Mouse (Mus musculus): ENCODE data around the gene Slc44a4. TPM values are rescaled to one million over a fixed set of nuclear protein-coding genes. Genes with fewer than 3 reads are reported as not detected.
"Not testable (repeated sequence)": the region's sequence is repeated elsewhere in the genome, so short reads cannot be mapped to it uniquely, and the experiment has no call there.

The Slc44a4 gene
- polyA plus RNA-seq, 1 experiment, result 101 TPM

DNA sequence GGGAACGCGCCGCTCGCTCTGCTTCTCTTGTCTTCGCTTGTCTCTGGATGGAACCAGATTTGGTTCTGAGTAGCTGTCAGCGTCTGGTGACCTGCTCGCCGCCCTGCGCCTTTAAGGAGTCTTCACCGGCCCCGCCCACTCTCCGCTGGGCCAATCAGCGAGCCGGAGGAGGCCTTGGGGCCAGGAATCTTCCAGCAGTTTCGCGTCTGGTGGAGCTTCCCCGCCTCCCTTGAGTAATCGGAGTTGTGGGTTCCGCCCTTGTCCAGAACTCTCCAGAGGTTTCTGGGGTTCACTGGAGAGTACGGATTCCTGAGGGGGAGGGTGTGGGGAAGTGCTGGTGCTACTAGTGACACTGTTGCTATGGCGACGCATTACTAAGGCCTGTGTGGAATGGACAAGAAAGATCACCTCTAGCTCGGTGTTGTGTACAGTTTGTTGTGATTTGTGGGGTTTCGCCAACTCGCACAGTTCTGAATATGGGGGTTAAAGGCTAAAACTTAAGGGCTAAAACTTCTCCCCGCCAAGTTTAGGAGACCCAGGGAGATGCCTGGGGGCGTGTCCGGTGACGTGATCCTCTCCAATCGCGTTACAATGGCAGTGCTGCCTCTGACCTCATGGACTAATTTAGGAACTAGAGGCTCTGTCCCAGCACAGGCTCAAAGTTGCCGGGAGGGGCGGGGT lies 57.9 kb downstream of the Slc44a4 start, which contains the start of the genes Hspa1a and Hspa1l:
Gene Hspa1a (minus strand): TSS at position 88 of the 681 bp plus-strand sequence.
Gene Hspa1l (plus strand): TSS at position 635 of the 681 bp plus-strand sequence.
- Histone ChIP-seq H3K4me3 (ENCODE audit: low read depth, low read length) (peak within 1 kb of the TSS; percentile 62), H3K27ac (ENCODE audit: insufficient read depth, low read depth, low read length) (peak within 1 kb of the TSS; percentile 55)
- not testable (repeated sequence) for H3K4me1 ChIP-seq (ENCODE audit: control insufficient read depth, insufficient read depth, insufficient read length, low read length); H3K36me3 ChIP-seq (ENCODE audit: control insufficient read depth, insufficient read depth, low read length); H3K27me3 ChIP-seq (ENCODE audit: control insufficient read depth, insufficient read depth, low read length)
- peak; percentile 60; the same call in 1 of the 2 replicates for TF ChIP-seq POLR2A (IDR thresholded peaks at IDR 0.05; ENCODE audit: low read depth, low read length)
- 2% methylated on average over 33 of the region's 33 CpGs for WGBS

DNA sequence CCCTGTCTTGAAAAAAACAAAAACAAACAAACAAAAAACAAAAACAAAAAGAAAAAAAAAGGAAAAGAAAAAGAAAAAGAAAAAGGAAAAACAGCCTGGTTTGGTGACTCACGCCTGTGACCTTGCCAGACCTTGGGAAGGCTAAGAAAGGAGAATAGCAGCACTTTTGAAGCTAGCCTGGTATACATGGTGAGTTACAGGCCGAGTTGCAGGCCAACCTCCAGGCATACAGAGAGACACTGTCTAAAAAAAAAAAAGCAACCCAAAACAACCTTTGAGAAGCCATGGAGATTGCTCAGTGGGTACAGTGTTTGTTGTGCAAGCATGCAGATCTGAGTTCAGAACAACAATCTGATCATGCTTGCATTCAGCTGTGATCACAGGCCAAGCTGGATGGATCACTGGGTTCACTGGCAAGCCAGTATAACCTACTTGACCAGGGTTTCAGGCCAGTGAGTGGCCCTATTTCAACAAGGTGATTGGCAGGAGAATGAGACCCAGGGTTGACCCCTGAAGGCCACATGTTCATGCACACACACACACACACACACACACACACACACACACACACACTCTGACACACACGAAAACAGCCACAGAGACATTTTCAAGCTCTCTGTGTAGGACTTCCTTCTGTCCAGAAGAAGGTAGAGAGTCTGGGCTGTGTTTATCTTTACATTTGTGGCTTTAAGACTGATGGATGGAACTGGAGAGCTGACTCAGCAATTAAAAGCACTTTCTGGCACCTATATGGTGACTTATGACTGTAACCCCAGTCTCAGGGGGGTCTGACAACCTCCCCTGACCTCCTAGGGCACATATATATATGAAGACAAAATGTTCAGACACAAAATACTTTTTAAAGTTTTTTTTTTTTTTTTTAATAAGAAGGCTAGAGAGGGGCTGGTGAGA lies 61.6 kb downstream of the Slc44a4 start:
- Histone ChIP-seq H3K4me1 (ENCODE audit: control insufficient read depth, insufficient read depth, insufficient read length, low read length) (peaks cover 2% of the 10 kb centered on the region; the same call in 1 of the 2 replicates), H3K27me3 (ENCODE audit: control insufficient read depth, insufficient read depth, low read length) (no peaks in the 10 kb centered on the region), H3K4me3 (ENCODE audit: low read depth, low read length) (no peak overlapping the region), H3K36me3 (ENCODE audit: control insufficient read depth, insufficient read depth, low read length) (no peaks in the 10 kb centered on the region), H3K27ac (ENCODE audit: insufficient read depth, low read depth, low read length) (no peak overlapping the region)
- WGBS, result 91% methylated on average over 3 of the region's 3 CpGs
- no peak for TF ChIP-seq CTCF (IDR thresholded peaks at IDR 0.05; ENCODE audit: extremely low read depth, insufficient read length, insufficient replicate concordance, low read depth, low read length)

DNA sequence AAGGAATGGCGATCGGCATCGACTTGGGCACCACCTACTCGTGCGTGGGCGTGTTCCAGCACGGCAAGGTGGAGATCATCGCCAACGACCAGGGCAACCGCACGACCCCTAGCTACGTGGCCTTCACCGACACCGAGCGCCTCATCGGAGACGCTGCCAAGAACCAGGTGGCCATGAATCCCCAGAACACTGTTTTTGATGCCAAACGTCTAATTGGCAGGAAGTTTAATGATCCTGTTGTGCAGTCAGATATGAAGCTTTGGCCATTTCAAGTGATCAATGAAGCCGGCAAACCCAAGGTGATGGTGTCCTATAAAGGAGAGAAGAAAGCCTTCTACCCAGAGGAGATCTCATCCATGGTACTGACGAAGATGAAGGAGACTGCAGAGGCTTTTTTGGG lies 62.7 kb downstream of the Slc44a4 start:
- H3K4me1 ChIP-seq (ENCODE audit: control insufficient read depth, insufficient read depth, insufficient read length, low read length), result peaks cover 4% of the 10 kb centered on the region; the same call in 1 of the 2 replicates
- 96% methylated on average over 20 of the region's 20 CpGs for WGBS
- H3K27ac ChIP-seq (ENCODE audit: insufficient read depth, low read depth, low read length), result no peak overlapping the region
- no peaks in the 10 kb centered on the region for H3K36me3 ChIP-seq (ENCODE audit: control insufficient read depth, insufficient read depth, low read length)
- no peaks in the 10 kb centered on the region for H3K27me3 ChIP-seq (ENCODE audit: control insufficient read depth, insufficient read depth, low read length)
- no peak for TF ChIP-seq CTCF (IDR thresholded peaks at IDR 0.05; ENCODE audit: extremely low read depth, insufficient read length, insufficient replicate concordance, low read depth, low read length)
- no peak for TF ChIP-seq POLR2A (IDR thresholded peaks at IDR 0.05; ENCODE audit: low read depth, low read length)
- H3K4me3 ChIP-seq (ENCODE audit: low read depth, low read length), result no peak overlapping the region

DNA sequence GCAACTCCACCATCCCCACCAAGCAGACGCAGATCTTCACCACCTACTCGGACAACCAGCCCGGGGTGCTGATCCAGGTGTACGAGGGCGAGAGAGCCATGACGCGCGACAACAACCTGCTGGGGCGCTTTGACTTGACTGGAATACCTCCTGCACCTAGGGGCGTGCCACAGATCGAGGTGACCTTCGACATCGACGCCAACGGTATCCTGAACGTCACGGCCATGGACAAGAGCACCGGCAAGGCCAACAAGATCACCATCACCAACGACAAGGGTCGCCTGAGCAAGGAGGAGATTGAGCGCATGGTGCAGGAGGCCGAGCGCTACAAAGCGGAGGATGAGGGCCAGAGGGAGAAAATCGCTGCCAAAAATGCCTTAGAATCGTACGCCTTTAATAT lies 64.0 kb downstream of the Slc44a4 start:
- H3K36me3 ChIP-seq (ENCODE audit: control insufficient read depth, insufficient read depth, low read length), result no peaks in the 10 kb centered on the region
- 93% methylated on average over 27 of the region's 27 CpGs for WGBS
- H3K4me3 ChIP-seq (ENCODE audit: low read depth, low read length), result no peak overlapping the region
- no peaks in the 10 kb centered on the region for H3K27me3 ChIP-seq (ENCODE audit: control insufficient read depth, insufficient read depth, low read length)
- TF ChIP-seq POLR2A (IDR thresholded peaks at IDR 0.05; ENCODE audit: low read depth, low read length) (no peak), CTCF (IDR thresholded peaks at IDR 0.05; ENCODE audit: extremely low read depth, insufficient read length, insufficient replicate concordance, low read depth, low read length) (no peak)
- peaks cover 4% of the 10 kb centered on the region; the same call in 1 of the 2 replicates for H3K4me1 ChIP-seq (ENCODE audit: control insufficient read depth, insufficient read depth, insufficient read length, low read length)
- no peak overlapping the region for H3K27ac ChIP-seq (ENCODE audit: insufficient read depth, low read depth, low read length)

DNA sequence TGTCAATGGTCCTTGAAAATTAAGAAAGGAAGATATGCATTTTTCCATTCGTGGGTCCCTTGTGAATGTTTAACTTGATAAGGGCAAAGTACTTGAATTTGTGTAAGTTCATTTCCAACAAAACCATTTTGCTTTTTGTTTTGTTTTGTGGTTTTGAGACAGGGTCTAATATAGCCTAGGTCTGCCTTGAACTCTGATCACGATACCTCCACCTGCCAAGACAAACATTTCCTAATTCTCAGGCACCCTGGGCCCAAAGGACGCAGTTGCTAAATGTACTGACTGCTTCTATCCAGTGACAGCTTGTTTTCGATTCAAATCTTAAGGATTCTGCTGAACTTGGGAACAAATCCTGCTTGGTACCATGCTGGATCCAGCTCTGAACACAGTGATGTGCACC lies 65.4 kb downstream of the Slc44a4 start:
- Histone ChIP-seq H3K4me3 (ENCODE audit: low read depth, low read length) (no peak overlapping the region), H3K36me3 (ENCODE audit: control insufficient read depth, insufficient read depth, low read length) (no peaks in the 10 kb centered on the region; the same call in 1 of the 2 replicates), H3K4me1 (ENCODE audit: control insufficient read depth, insufficient read depth, insufficient read length, low read length) (peaks cover 4% of the 10 kb centered on the region; the same call in 1 of the 2 replicates), H3K27me3 (ENCODE audit: control insufficient read depth, insufficient read depth, low read length) (no peaks in the 10 kb centered on the region), H3K27ac (ENCODE audit: insufficient read depth, low read depth, low read length) (no peak overlapping the region)
- TF ChIP-seq POLR2A (IDR thresholded peaks at IDR 0.05; ENCODE audit: low read depth, low read length) (no peak), CTCF (IDR thresholded peaks at IDR 0.05; ENCODE audit: extremely low read depth, insufficient read length, insufficient replicate concordance, low read depth, low read length) (no peak)
- 49% methylated on average over 4 of the region's 4 CpGs for WGBS

Other genes starting within 250 kb of the Slc44a4 start
- gene Tnxb, start 243.9 kb upstream of the Slc44a4 start, polyA plus RNA-seq (2012; rRNA removed), result 12.1 and 12.5 TPM in 2 replicates
- gene C4b, start 170.6 kb upstream of the Slc44a4 start, polyA plus RNA-seq (2012; rRNA removed), result 16.8 and 17.2 TPM in 2 replicates
- gene Cyp21a1, start 109.9 kb upstream of the Slc44a4 start, polyA plus RNA-seq (2012; rRNA removed), result 0.18 and 0.67 TPM in 2 replicates
- 28.6 and 56.3 TPM in 2 replicates for gene Stk19, start 77.5 kb upstream of the Slc44a4 start, polyA plus RNA-seq (2012; rRNA removed)
- 31.5 and 51.8 TPM in 2 replicates for gene Dxo, start 77.4 kb upstream of the Slc44a4 start, polyA plus RNA-seq (2012; rRNA removed)
- gene Skiv2l, start 64.3 kb upstream of the Slc44a4 start, polyA plus RNA-seq (2012; rRNA removed), result 48.1 and 79.3 TPM in 2 replicates
- 7.8 and 18.3 TPM in 2 replicates for gene Nelfe, start 64.1 kb upstream of the Slc44a4 start, polyA plus RNA-seq (2012; rRNA removed)
- 22.4 and 71.5 TPM in 2 replicates for gene Cfb, start 51.9 kb upstream of the Slc44a4 start, polyA plus RNA-seq (2012; rRNA removed)
- gene Zbtb12, start 35.0 kb upstream of the Slc44a4 start, polyA plus RNA-seq (2012; rRNA removed), result 2.9 and 6.8 TPM in 2 replicates
- gene Gm20547, start 32.4 kb upstream of the Slc44a4 start, polyA plus RNA-seq (2012; rRNA removed), result not detected in 2 replicates
- gene C2, start 16.2 kb upstream of the Slc44a4 start, polyA plus RNA-seq (2012; rRNA removed), result 4.3 and 10.6 TPM in 2 replicates
- gene Ehmt2, start 16.0 kb upstream of the Slc44a4 start, polyA plus RNA-seq (2012; rRNA removed), result 101 and 242 TPM in 2 replicates
- 21.2 and 68.8 TPM in 2 replicates for gene Neu1, start 16.8 kb downstream of the Slc44a4 start, polyA plus RNA-seq (2012; rRNA removed)
- 17.1 and 19.8 TPM in 2 replicates for gene Hspa1b, start 44.8 kb downstream of the Slc44a4 start, polyA plus RNA-seq (2012; rRNA removed)
- not detected in 2 replicates for gene Gm20481, start 55.4 kb downstream of the Slc44a4 start, polyA plus RNA-seq (2012; rRNA removed)
- gene Hspa1a, start 57.7 kb downstream of the Slc44a4 start, polyA plus RNA-seq (2012; rRNA removed), result 8.9 and 9.3 TPM in 2 replicates
- 0.06 and 0.14 TPM in 2 replicates for gene Hspa1l, start 58.2 kb downstream of the Slc44a4 start, polyA plus RNA-seq (2012; rRNA removed)
- gene Lsm2, start 67.4 kb downstream of the Slc44a4 start, polyA plus RNA-seq (2012; rRNA removed), result 51.7 and 82.1 TPM in 2 replicates
- gene Vars, start 86.5 kb downstream of the Slc44a4 start, polyA plus RNA-seq (2012; rRNA removed), result 123 and 182 TPM in 2 replicates
- gene Vwa7, start 102.1 kb downstream of the Slc44a4 start, polyA plus RNA-seq (2012; rRNA removed), result 0.82 and 1.2 TPM in 2 replicates
- 0.87 and 1.0 TPM in 2 replicates for gene Sapcd1, start 113.5 kb downstream of the Slc44a4 start, polyA plus RNA-seq (2012; rRNA removed)
- gene Msh5, start 132.3 kb downstream of the Slc44a4 start, polyA plus RNA-seq (2012; rRNA removed), result 2.2 and 2.3 TPM in 2 replicates
- 134 and 219 TPM in 2 replicates for gene Clic1, start 135.5 kb downstream of the Slc44a4 start, polyA plus RNA-seq (2012; rRNA removed)
- 8.5 and 14.5 TPM in 2 replicates for gene Ddah2, start 144.6 kb downstream of the Slc44a4 start, polyA plus RNA-seq (2012; rRNA removed)
- 9.3 and 9.9 TPM in 2 replicates for gene Ly6g6c, start 150.9 kb downstream of the Slc44a4 start, polyA plus RNA-seq (2012; rRNA removed)
- gene Mpig6b, start 151.7 kb downstream of the Slc44a4 start, polyA plus RNA-seq (2012; rRNA removed), result 0.28 and 0.39 TPM in 2 replicates
- gene Ly6g6e, start 162.4 kb downstream of the Slc44a4 start, polyA plus RNA-seq (2012; rRNA removed), result 1.3 and 19.4 TPM in 2 replicates
- 7.2 and 10.7 TPM in 2 replicates for gene Ly6g6d, start 163.6 kb downstream of the Slc44a4 start, polyA plus RNA-seq (2012; rRNA removed)
- 1.2 and 3.8 TPM in 2 replicates for gene Ly6g6f, start 171.1 kb downstream of the Slc44a4 start, polyA plus RNA-seq (2012; rRNA removed)
- 114 and 183 TPM in 2 replicates for gene Abhd16a, start 174.8 kb downstream of the Slc44a4 start, polyA plus RNA-seq (2012; rRNA removed)
- not detected in 2 replicates for gene Ly6g5c, start 193.8 kb downstream of the Slc44a4 start, polyA plus RNA-seq (2012; rRNA removed)
- 0.76 and 1.4 TPM in 2 replicates for gene Ly6g5b, start 201.0 kb downstream of the Slc44a4 start, polyA plus RNA-seq (2012; rRNA removed)
- 10.5 and 25.3 TPM in 2 replicates for gene Gpank1, start 207.0 kb downstream of the Slc44a4 start, polyA plus RNA-seq (2012; rRNA removed)
- 226 and 448 TPM in 2 replicates for gene Csnk2b, start 207.6 kb downstream of the Slc44a4 start, polyA plus RNA-seq (2012; rRNA removed)
- 6.9 and 16.2 TPM in 2 replicates for gene D17H6S53E, start 211.9 kb downstream of the Slc44a4 start, polyA plus RNA-seq (2012; rRNA removed)
- gene Apom, start 217.6 kb downstream of the Slc44a4 start, polyA plus RNA-seq (2012; rRNA removed), result 0.15 and 0.25 TPM in 2 replicates
- gene Bag6, start 220.7 kb downstream of the Slc44a4 start, polyA plus RNA-seq (2012; rRNA removed), result 93.6 and 184 TPM in 2 replicates